ENCODE assay signal across 33 mouse cellular contexts in genomic region chr6:8059199-8059598, GRCm38 (mm10).
"Had no signal": no experiment of that assay in that cellular context is flagged by ENCODE, and none has a peak within 500 bp of the region (broad histone marks: within the 10 kb centered on the region; RNA-seq: fewer than 3 reads in every experiment).

No protein-coding gene starts in this region.

- H3K36me3 ChIP-seq: limb, embryonic 10.5 days; limb, embryonic 12.5 days; limb, embryonic 13.5 days; limb, embryonic 15.5 days; liver, embryonic 12.5 days; liver, embryonic 13.5 days; liver, embryonic 15.5 days; lung, embryonic 15.5 days; midbrain, embryonic 10.5 days; midbrain, embryonic 12.5 days; midbrain, embryonic 13.5 days; midbrain, embryonic 15.5 days; neural tube, embryonic 12.5 days; neural tube, embryonic 13.5 days had no signal

- H3K4me2 ChIP-seq: limb, embryonic 12.5 days; limb, embryonic 13.5 days; limb, embryonic 15.5 days; liver, embryonic 11.5 days; liver, embryonic 12.5 days; liver, embryonic 13.5 days; liver, embryonic 15.5 days; lung, embryonic 14.5 days; lung, embryonic 15.5 days; midbrain, embryonic 11.5 days; midbrain, embryonic 12.5 days; midbrain, embryonic 13.5 days; midbrain, embryonic 15.5 days; neural tube, embryonic 12.5 days; neural tube, embryonic 13.5 days had no signal

- H3K27ac ChIP-seq: limb, embryonic 10.5 days; limb, embryonic 12.5 days; limb, embryonic 13.5 days; limb, embryonic 15.5 days; liver, embryonic 12.5 days; liver, embryonic 13.5 days; liver, embryonic 14.5 days; liver, embryonic 15.5 days; lung, embryonic 15.5 days; macrophage; midbrain, embryonic 10.5 days; midbrain, embryonic 12.5 days; midbrain, embryonic 13.5 days; midbrain, embryonic 15.5 days; neural tube, embryonic 12.5 days; neural tube, embryonic 13.5 days had no signal

- H3K27me3 ChIP-seq: limb, embryonic 12.5 days; limb, embryonic 13.5 days; limb, embryonic 15.5 days; liver, embryonic 12.5 days; liver, embryonic 13.5 days; liver, embryonic 15.5 days; lung, embryonic 15.5 days; megakaryocyte, embryonic 14.5 days; midbrain, embryonic 12.5 days; midbrain, embryonic 13.5 days; midbrain, embryonic 15.5 days; neural tube, embryonic 12.5 days; neural tube, embryonic 13.5 days had no signal

- H3K4me1 ChIP-seq: limb, embryonic 15.5 days; liver, embryonic 12.5 days; liver, embryonic 13.5 days; liver, embryonic 15.5 days; lung, embryonic 15.5 days; midbrain, embryonic 10.5 days; midbrain, embryonic 12.5 days; midbrain, embryonic 13.5 days; midbrain, embryonic 15.5 days; neural tube, embryonic 12.5 days; neural tube, embryonic 13.5 days had no signal

- H3K9me3 ChIP-seq: limb, embryonic 10.5 days; limb, embryonic 12.5 days; limb, embryonic 13.5 days; limb, embryonic 15.5 days; liver, embryonic 12.5 days; liver, embryonic 13.5 days; liver, embryonic 15.5 days; lung, embryonic 15.5 days; megakaryocyte, embryonic 14.5 days; midbrain, embryonic 10.5 days; midbrain, embryonic 12.5 days; midbrain, embryonic 13.5 days; midbrain, embryonic 15.5 days; neural tube, embryonic 12.5 days; neural tube, embryonic 13.5 days had no signal

- H3K9ac ChIP-seq: limb, embryonic 12.5 days; limb, embryonic 13.5 days; limb, embryonic 15.5 days; liver, embryonic 12.5 days; liver, embryonic 13.5 days; liver, embryonic 14.5 days; liver, embryonic 15.5 days; liver, postnatal 0 days; lung, embryonic 14.5 days; lung, embryonic 15.5 days; midbrain, embryonic 12.5 days; midbrain, embryonic 13.5 days; midbrain, embryonic 15.5 days; neural tube, embryonic 12.5 days; neural tube, embryonic 13.5 days had no signal

- ATAC-seq: liver, embryonic 12.5 days; liver, postnatal 0 days; lung, postnatal 0 days; midbrain, embryonic 13.5 days; midbrain, embryonic 15.5 days; midbrain, embryonic 16.5 days had no signal

- DNase-seq: left cerebral cortex, postnatal 4 days; liver; liver, embryonic 13.5 days; liver, postnatal 0 days; lung, adult 18-20 months; lung, adult 2 months; lung, embryonic 14.5 days; lung, postnatal 10 days; lung, postnatal 14 days; lung, postnatal 36 days; lung, postnatal 4 days; midbrain, embryonic 14.5 days had no signal

- H3K4me3 ChIP-seq: limb, embryonic 10.5 days; limb, embryonic 12.5 days; limb, embryonic 13.5 days; limb, embryonic 15.5 days; liver, embryonic 12.5 days; liver, embryonic 13.5 days; liver, embryonic 15.5 days; lung, embryonic 15.5 days; megakaryocyte, embryonic 14.5 days; midbrain, embryonic 10.5 days; midbrain, embryonic 12.5 days; midbrain, embryonic 13.5 days; midbrain, embryonic 15.5 days; myocyte; neural tube, embryonic 12.5 days; neural tube, embryonic 13.5 days had no signal
